Mouse (Mus musculus) CD4-positive, CD25-positive, alpha-beta regulatory T cell, adult 2 months (primary cell): ENCODE results near the gene Slc4a1ap.
"Not testable (repeated sequence)": the region's sequence is repeated elsewhere in the genome, so short reads cannot be mapped to it uniquely, and the experiment has no call there.

ENCODE experiments used
- DNase-seq: peaks from one replicate; pipeline ENCODE4 v3.0.0-alpha.2; 2012; ENCODE audit warnings: low read depth, low spot score

Gene Slc4a1ap

GRCm38 (mm10) chr5:31526354-31527116 is at the start of gene Slc4a1ap:
TSS of gene Slc4a1ap (plus strand) at chr5:31526995.
- DNase-seq: peak; percentile 88

DNA sequence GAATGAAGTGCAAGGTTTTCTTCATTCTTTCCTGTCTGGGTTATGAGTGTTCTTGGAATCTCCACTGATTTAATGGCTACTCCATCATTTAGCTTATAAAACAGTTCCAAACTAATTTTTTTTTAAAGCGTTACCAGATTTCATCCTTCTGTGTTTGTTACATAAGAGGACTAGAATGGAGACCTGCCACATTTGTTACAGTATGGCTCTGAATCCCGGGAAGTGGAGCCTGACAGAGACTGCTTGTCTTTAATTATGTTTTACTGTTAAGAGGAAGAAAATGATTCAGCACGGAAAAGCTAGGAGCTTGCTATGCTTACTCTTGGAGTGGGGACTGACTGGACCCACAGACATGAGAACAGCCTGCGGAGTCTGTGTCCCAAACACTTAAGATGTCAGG is 46.3 kb upstream of the Slc4a1ap start:
- no peak for DNase-seq

DNA sequence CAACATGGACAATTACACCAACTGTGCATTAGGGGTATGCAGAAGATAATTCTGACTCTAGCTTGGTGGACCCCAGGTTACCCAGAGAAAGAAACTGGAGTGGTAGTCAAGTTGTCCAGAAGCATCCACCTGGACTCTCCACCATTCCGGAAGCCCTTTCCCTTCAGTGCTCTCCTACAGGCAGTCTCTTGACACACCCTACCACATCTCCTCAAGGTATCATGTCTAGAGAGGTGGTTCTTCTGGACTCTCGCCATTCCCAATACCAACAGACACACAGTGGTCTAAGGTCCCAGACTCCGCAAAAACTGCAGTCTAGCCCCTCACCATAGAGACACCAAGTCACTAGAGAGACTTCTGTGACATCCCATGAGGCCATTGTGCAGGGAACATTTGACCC is 41.4 kb upstream of the Slc4a1ap start, which contains the start of gene 4930548H24Rik:
TSS of gene 4930548H24Rik (plus strand) at position 301 of the 400 bp plus-strand sequence.
- DNase-seq: no peak

DNA sequence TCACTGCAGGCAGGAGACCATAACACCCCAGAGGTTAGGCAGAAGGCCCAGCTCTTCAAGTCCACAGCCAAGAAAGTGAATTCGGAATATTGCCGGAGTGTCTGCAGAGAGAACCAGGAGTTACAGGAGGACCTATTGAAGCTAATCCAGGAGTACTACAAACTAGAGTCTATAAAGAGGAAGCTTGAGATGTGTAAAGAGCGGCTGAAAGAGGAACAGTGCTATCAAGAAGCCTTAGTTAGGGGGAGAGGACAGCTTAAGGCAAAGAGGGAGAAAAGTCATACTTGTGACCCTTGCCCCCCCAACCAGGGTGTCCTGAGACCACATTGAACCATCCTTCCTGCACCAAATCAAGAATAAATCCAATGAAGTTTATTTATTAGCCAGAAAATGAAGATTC is 38.9 kb upstream of the Slc4a1ap start:
- no peak for DNase-seq

GRCm38 (mm10) chr5:31489116-31489769 is 37.6 kb upstream of the Slc4a1ap start:
- DNase-seq: no peak

DNA sequence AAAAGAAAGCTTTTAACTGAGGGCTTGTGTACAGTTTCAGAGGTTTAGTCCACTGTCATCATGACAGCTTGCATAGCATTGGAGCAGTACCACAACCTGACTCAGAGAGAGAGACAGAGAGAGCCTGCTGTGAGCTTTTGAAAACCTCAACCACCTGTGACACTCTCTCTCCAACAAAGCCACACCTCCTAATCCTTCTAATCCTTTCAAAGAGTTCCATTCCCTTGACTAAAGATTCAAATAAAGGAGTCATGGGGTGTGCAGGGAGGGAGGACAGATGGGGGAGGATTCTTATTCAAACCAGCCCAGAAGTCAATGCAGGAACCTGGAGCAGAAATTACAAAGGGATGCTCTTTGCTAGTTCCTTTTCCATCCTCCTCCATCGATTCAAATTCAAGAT is 34.8 kb upstream of the Slc4a1ap start:
- DNase-seq: no peak

DNA sequence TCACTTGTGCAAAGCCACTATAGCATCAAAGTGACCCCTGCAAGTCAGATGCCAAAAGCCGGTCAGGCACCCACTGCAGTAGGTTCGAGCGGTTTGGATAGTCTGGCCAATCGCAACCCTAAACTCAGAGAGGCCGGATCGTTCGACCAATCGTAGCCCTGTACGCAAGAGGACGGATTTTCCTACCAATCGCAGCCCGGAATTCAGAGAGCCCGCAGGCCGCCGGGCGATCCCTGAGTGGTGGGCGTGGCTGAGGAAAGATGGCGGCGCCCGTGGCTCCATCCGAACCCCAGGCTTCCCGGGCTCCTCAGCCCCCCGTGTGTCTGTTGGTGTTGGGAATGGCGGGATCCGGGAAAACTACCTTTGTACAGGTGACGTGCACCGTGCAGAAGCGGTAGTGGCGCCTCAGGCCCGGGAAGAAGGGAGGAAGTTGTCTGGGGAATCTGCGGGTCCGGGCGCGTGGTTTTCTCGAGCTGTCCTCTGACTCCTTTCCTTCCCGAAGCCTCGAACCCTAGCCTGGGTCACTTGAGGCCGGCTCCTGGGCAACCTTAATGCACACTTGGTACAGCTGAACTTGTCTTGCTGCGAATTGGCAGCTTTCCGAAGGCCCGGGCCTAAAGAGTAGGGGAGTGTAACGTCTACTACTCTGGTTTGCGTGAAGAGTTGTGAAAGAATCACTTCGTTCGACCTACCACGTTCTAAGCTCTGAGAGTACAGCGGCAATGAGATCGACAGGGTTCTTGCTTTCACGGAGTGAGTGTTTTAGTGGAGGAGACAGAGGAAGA is 32.1 kb upstream of the Slc4a1ap start, which contains the start of gene Gpn1:
TSS of gene Gpn1 (plus strand) at position 229 of the 785 bp plus-strand sequence.
- peak; percentile 91 for DNase-seq

DNA sequence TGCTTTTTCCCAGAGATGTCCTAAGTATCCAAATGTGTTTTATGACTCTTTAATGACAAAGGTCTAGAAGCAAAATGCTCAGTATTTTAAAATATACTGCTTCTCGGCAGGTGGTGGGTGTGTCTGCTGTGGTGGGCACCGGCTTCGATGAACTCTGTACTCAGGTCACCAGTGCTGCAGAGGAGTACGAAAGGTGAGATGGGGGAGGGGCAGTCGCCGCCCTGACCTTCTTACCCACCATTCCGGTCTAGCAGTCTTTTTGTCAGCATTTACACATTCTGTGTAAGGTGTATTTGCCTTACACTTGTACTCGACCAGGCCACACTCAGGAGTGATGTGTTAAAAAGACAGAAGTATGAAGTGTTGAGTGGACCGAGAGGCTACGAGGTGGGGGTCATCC is 22.0 kb upstream of the Slc4a1ap start:
- no peak for DNase-seq

- DNase-seq: no peak
Measured at GRCm38 (mm10) chr5:31512481-31512880, 14.3 kb upstream of the Slc4a1ap start.

GRCm38 (mm10) chr5:31520556-31520955 is 6.2 kb upstream of the Slc4a1ap start:
- DNase-seq: peak; percentile 43

GRCm38 (mm10) chr5:31527117-31527680 is 404 bp downstream of the Slc4a1ap start:
- DNase-seq: peak; percentile 34

DNA sequence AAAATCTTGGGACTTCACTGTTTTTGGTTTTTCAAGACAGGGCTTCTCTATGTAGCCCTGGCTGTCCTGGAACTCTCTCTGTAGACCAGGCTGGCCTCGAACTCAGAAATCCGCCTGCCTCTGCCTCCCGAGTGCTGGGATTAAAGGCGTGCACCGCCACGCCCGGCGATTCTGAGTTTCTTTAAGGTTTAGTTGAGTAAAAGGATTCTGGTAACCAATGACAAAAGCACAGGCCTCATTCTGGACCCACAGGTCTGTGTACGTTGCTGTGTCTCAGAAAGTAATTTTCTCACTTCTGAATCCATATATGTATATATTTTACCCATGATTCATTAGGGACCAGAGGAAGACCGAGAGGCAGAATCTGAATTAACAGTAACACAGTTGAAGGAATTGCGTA is 912 bp downstream of the Slc4a1ap start, which contains the start of gene Supt7l:
TSS of gene Supt7l (minus strand) at position 101 of the 400 bp plus-strand sequence.
- DNase-seq: not testable (repeated sequence)

DNA sequence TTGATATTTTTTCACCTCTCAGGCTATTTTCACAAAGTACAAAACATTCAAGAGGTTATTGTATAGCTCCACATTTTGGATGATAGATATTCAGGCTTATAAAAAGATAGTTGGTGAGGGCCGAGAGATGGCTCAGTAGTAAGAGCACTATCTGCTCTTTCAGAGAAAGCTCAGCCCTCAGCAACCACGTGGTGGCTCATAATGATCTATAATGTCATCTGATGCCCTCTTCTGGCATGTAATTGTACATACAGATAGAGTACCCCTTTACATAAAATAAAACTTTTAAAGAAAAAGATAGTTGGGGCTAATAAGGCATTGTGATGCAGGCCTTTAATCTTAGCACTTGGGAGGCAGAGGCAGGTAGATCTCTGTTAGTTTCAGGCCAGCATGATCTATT is 1.8 kb downstream of the Slc4a1ap start:
- peak; percentile 51 for DNase-seq

- DNase-seq: peak; percentile 16
Measured at GRCm38 (mm10) chr5:31535228-31535627, 8.4 kb downstream of the Slc4a1ap start.

- DNase-seq: no peak
Measured at GRCm38 (mm10) chr5:31559401-31559800, 32.6 kb downstream of the Slc4a1ap start.

GRCm38 (mm10) chr5:31560352-31560751 is 33.6 kb downstream of the Slc4a1ap start:
- DNase-seq: no peak

DNA sequence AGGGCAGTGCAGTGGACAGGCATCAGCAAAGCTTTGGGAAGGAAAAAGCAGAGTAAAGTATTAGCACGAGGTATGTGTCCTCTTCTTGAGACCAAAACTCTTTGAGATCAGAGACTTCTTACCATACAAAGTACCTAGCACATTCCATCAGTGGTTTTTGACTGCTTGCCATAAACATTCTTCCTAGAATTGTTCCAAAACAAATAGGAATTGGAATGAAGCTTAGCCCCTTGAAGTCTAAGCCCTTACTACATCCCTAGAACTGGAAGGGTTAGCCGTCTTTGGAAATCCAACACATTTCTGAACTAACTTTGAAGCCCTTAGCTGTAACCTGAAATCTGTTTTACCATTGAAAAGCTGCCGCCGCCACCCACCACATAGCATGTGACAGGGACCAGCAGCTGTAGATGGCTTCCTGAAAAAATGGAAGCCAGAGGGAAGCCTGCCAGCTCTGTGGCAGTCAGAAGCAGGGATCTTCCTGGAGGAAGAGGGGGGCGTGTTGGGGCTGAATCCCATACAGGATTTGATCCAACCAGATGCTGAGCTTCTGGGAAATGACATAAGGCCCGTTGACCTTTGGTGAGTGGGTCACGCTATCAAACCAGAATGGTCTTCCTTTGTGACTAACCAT is 35.4 kb downstream of the Slc4a1ap start:
- no peak for DNase-seq

- peak; percentile 84 for DNase-seq
Measured at GRCm38 (mm10) chr5:31563496-31563895, 36.7 kb downstream of the Slc4a1ap start.

DNA sequence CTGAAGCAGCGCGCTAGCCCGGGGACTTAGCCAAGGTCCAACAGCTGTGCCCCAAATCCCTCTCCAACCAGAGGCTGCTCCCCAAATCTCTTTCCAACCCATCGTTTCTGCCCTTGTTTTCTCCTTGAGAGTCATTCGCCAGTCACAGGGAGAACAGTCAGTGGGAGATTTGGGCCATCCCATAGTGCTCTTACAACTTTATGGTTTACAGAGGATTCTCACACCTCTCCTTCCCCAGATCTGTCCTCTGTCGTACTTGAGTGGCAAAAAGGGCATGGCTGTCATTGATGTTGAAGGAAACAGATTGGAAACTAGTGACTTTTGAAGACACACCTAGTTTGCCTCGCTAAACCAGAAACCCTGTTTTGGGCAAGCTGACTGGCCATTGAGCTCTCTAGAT is 37.1 kb downstream of the Slc4a1ap start:
- no peak for DNase-seq

- no peak for DNase-seq
Measured at GRCm38 (mm10) chr5:31564976-31565375, 38.2 kb downstream of the Slc4a1ap start.

- DNase-seq: no peak
Measured at GRCm38 (mm10) chr5:31566026-31566425, 39.2 kb downstream of the Slc4a1ap start.
